8 mouse cellular contexts compared by ENCODE assay signal in genomic region chr3:3308461-3308860, GRCm38 (mm10).
A peak's percentile ranks its signal among the peaks of the same experiment; 100 is the strongest.
DNase-seq lines count a peak whose midpoint lies in the region; ATAC-seq and TF ChIP-seq lines count a peak whose summit lies in the region.
"Had no signal": no experiment of that assay in that cellular context is flagged by ENCODE, and none has a peak within 500 bp of the region (broad histone marks: within the 10 kb centered on the region; RNA-seq: fewer than 3 reads in every experiment).

No protein-coding gene starts in this region.

- H3K27ac ChIP-seq in limb, embryonic 13.5 days, result no peak overlapping the region
- no peak overlapping the region for H3K27ac ChIP-seq in limb, embryonic 10.5 days
- H3K27ac ChIP-seq in forebrain, postnatal 0 days (ENCODE audit: low read depth, low read length), result no peak overlapping the region
- no peak overlapping the region for H3K27ac ChIP-seq in midbrain, postnatal 0 days (ENCODE audit: low read depth, low read length)
- H3K27ac ChIP-seq in kidney, adult 2 months (ENCODE audit: insufficient read depth, low read depth, low read length), result no peak overlapping the region

- H3K27me3 ChIP-seq in limb, embryonic 13.5 days, result no peaks in the 10 kb centered on the region
- H3K27me3 ChIP-seq in limb, embryonic 10.5 days (ENCODE audit: low read depth, poor library complexity, severe bottlenecking), result no peaks in the 10 kb centered on the region
- no peaks in the 10 kb centered on the region for H3K27me3 ChIP-seq in forebrain, postnatal 0 days (ENCODE audit: insufficient read depth, low read length)
- H3K27me3 ChIP-seq in midbrain, postnatal 0 days (ENCODE audit: insufficient read depth, low read length), result no peaks in the 10 kb centered on the region
- H3K27me3 ChIP-seq in kidney, adult 2 months (replicated peaks; ENCODE audit: control insufficient read depth, insufficient read depth, low read length), result no peaks in the 10 kb centered on the region

- H3K9ac ChIP-seq in limb, embryonic 13.5 days, result no peak overlapping the region
- no peak overlapping the region for H3K9ac ChIP-seq in forebrain, postnatal 0 days
- no peak overlapping the region for H3K9ac ChIP-seq in midbrain, postnatal 0 days (replicated peaks; ENCODE audit: low read length, poor library complexity, severe bottlenecking)

- no peaks in the 10 kb centered on the region for H3K4me1 ChIP-seq in limb, embryonic 13.5 days
- H3K4me1 ChIP-seq in limb, embryonic 10.5 days, result no peaks in the 10 kb centered on the region
- no peaks in the 10 kb centered on the region for H3K4me1 ChIP-seq in forebrain, postnatal 0 days (ENCODE audit: insufficient read depth)
- H3K4me1 ChIP-seq in midbrain, postnatal 0 days (ENCODE audit: insufficient read depth, low read length), result no peaks in the 10 kb centered on the region
- H3K4me1 ChIP-seq in kidney, adult 2 months (ENCODE audit: control insufficient read depth, insufficient read depth, low read length), result no peaks in the 10 kb centered on the region

- no peak for DNase-seq in limb, embryonic 10.5 days (ENCODE audit: low spot score)
- peak; percentile 53 for DNase-seq in ZHBTc4 (ENCODE audit: low read depth, low spot score)
- DNase-seq in forebrain, postnatal 0 days, result no peak
- no peak for DNase-seq in midbrain, postnatal 0 days (ENCODE audit: low spot score)
- no peak for DNase-seq in kidney, adult 2 months
- no peak for DNase-seq in frontal cortex, postnatal 25 days (ENCODE audit: low spot score in 2 of 2)
- DNase-seq: thymus, postnatal 36 days had no signal

- H3K4me2 ChIP-seq in limb, embryonic 13.5 days (replicated peaks), result 0 out of 2 replicates have a peak overlapping the region, but pooled peaks have one; percentile 3
- H3K4me2 ChIP-seq in forebrain, postnatal 0 days (ENCODE audit: low read depth), result peak overlapping the region; percentile 27
- peak overlapping the region; percentile 24 for H3K4me2 ChIP-seq in midbrain, postnatal 0 days (ENCODE audit: low read depth, low read length, poor library complexity, severe bottlenecking)

- WGBS in limb, embryonic 13.5 days, result 64% methylated on average over 14 of the region's 14 CpGs
- WGBS in limb, embryonic 10.5 days, result 59% methylated on average over 14 of the region's 14 CpGs
- WGBS in forebrain, postnatal 0 days, result 66% methylated on average over 14 of the region's 14 CpGs
- WGBS in midbrain, postnatal 0 days, result 66% methylated on average over 14 of the region's 14 CpGs
- 59% methylated on average over 14 of the region's 14 CpGs for WGBS in kidney, adult 2 months

- no peaks in the 10 kb centered on the region for H3K36me3 ChIP-seq in limb, embryonic 13.5 days
- H3K36me3 ChIP-seq in limb, embryonic 10.5 days, result no peaks in the 10 kb centered on the region
- H3K36me3 ChIP-seq in forebrain, postnatal 0 days (ENCODE audit: insufficient read depth), result no peaks in the 10 kb centered on the region
- H3K36me3 ChIP-seq in midbrain, postnatal 0 days (ENCODE audit: insufficient read depth, low read length), result no peaks in the 10 kb centered on the region
- H3K36me3 ChIP-seq in kidney, adult 2 months (ENCODE audit: control insufficient read depth, insufficient read depth, low read length), result no peaks in the 10 kb centered on the region

- H3K9me3 ChIP-seq in limb, embryonic 13.5 days, result peaks cover 13% of the 10 kb centered on the region; the same call in 1 of the 2 replicates
- peaks cover 10% of the 10 kb centered on the region; the same call in 1 of the 2 replicates for H3K9me3 ChIP-seq in limb, embryonic 10.5 days (replicated peaks)
- no peaks in the 10 kb centered on the region for H3K9me3 ChIP-seq in forebrain, postnatal 0 days (ENCODE audit: low read length)
- peaks cover 7% of the 10 kb centered on the region; the same call in 1 of the 2 replicates for H3K9me3 ChIP-seq in midbrain, postnatal 0 days (ENCODE audit: low read length)

- no peak overlapping the region for H3K4me3 ChIP-seq in limb, embryonic 13.5 days
- H3K4me3 ChIP-seq in limb, embryonic 10.5 days, result no peak overlapping the region
- peak overlapping the region; percentile 10; the same call in 1 of the 2 replicates for H3K4me3 ChIP-seq in forebrain, postnatal 0 days (ENCODE audit: low read depth, low read length)
- peak overlapping the region; percentile 17; the same call in 1 of the 2 replicates for H3K4me3 ChIP-seq in midbrain, postnatal 0 days (ENCODE audit: low read depth, low read length)
- no peak overlapping the region for H3K4me3 ChIP-seq in kidney, adult 2 months (ENCODE audit: insufficient read depth, low read depth, low read length)

- ATAC-seq in limb, embryonic 13.5 days (ENCODE audit: low FRiP score, low read depth), result no peak
- no peak for ATAC-seq in forebrain, postnatal 0 days
- 0 out of 2 replicates have a peak, but pooled peaks have one; percentile 8 for ATAC-seq in midbrain, postnatal 0 days (ENCODE audit: low FRiP score)

- 0 out of 2 replicates have a peak, but pooled peaks have one; percentile 5 for TF ChIP-seq CTCF in forebrain, postnatal 0 days (IDR thresholded peaks at IDR 0.05; ENCODE audit: low read depth)
- TF ChIP-seq CTCF in midbrain, postnatal 0 days (IDR thresholded peaks at IDR 0.05), result peak; percentile 26
- TF ChIP-seq CTCF in kidney, adult 2 months (conservative IDR thresholded peaks at IDR 0.05; ENCODE audit: insufficient read depth, insufficient read length, low read depth, low read length), result no peak

- no peak for TF ChIP-seq POLR2A in kidney, adult 2 months (IDR thresholded peaks at IDR 0.05; ENCODE audit: low read depth, low read length)

Comparison
In these comparisons a context has a peak if more than half of its experiments do, and no peak if none do; other contexts are left out.
1. H3K4me3 ChIP-seq: peak in forebrain, postnatal 0 days (single experiment) and midbrain, postnatal 0 days (single experiment); none in limb, embryonic 13.5 days (single experiment), limb, embryonic 10.5 days (single experiment) and kidney, adult 2 months (single experiment).
2. Peak in every context shown above with its lines, with median percentiles within 50 percentile points of each other: H3K4me2 ChIP-seq.